In the genomic region with DNA sequence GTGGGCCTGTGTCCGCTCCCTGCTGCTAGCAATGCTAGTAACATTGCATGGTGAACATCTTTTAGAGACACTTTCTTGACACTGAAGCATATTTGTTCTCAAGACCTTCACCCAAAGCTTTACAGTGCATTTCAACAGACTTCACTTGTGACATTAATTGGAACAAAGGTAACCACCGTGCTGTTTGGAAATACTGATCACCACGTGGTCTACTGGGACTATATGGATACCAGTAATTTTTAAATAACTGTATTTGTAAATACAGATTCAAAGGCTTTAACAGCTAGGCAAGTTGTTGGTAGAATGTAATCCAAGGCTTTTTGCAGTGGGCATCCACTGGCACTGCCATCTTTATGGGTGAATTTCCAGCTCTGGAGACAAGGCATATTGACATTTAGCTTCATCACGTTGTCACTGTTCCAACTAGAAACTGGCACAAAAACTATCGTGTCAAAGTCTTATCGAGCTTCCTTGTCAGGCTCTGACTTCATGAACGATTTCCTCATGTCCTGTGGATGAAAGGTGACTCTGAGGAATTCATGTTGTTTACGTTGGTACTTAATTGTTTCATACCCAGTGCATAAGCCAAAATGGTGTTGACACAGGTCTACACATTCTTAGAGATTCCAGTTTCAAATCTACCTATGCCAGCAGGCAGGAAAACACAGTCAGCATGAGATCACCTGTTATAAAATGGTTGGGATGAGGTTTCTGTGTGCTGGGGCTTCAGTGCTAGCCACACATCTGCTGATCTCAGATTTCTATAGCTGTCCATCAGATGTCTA, we compare ENCODE assay signal across 25 mouse cellular contexts. TPM values are rescaled to one million over a fixed set of nuclear protein-coding genes. Genes with fewer than 3 reads are reported as not detected.
DNase-seq lines count a peak whose midpoint lies in the region; ATAC-seq lines count a peak whose summit lies in the region.
"Had no signal": no experiment of that assay in that cellular context is flagged by ENCODE, and none has a peak within 500 bp of the region (broad histone marks: within the 10 kb centered on the region; RNA-seq: fewer than 3 reads in every experiment).

No protein-coding gene starts in this region.

- H3K4me3 ChIP-seq in lung, embryonic 16.5 days (ENCODE audit: low read length): no peak overlapping the region
- H3K4me3 ChIP-seq in brown adipose tissue, adult 24 weeks (ENCODE audit: insufficient read depth, low read depth, low read length): no peak overlapping the region
- H3K4me3 ChIP-seq: embryonic facial prominence, embryonic 12.5 days; embryonic facial prominence, embryonic 15.5 days; heart, embryonic 12.5 days; heart, embryonic 15.5 days had no signal

- H3K36me3 ChIP-seq in lung, embryonic 16.5 days (ENCODE audit: control insufficient read depth, insufficient read depth, low read length): no peaks in the 10 kb centered on the region
- H3K36me3 ChIP-seq: embryonic facial prominence, embryonic 12.5 days; embryonic facial prominence, embryonic 15.5 days; heart, embryonic 12.5 days; heart, embryonic 15.5 days had no signal

- H3K27me3 ChIP-seq in lung, embryonic 16.5 days (ENCODE audit: control insufficient read depth, insufficient read depth, low read depth, low read length): no peaks in the 10 kb centered on the region
- H3K27me3 ChIP-seq: embryonic facial prominence, embryonic 12.5 days; embryonic facial prominence, embryonic 15.5 days; heart, embryonic 12.5 days; heart, embryonic 15.5 days had no signal

- peak; percentile 19 for DNase-seq in adrenal gland, postnatal 14 days
- no peak for DNase-seq in adrenal gland, adult 8-10 months
- DNase-seq in lung, postnatal 4 days: no peak
- DNase-seq in adipocyte (ENCODE audit: low spot score): peak; percentile 89
- DNase-seq in cerebellum, postnatal 25 days: no peak
- DNase-seq: cerebellum, adult 18-20 months; cerebellum, adult 9-10 months; cerebellum, postnatal 14 days; forebrain, postnatal 0 days; gastrocnemius, postnatal 25 days; heart, adult 18-20 months; heart, postnatal 10 days; heart, postnatal 4 days had no signal

- no peak overlapping the region for H3K4me2 ChIP-seq in lung, embryonic 16.5 days (ENCODE audit: low read depth, low read length)
- H3K4me2 ChIP-seq: embryonic facial prominence, embryonic 12.5 days; embryonic facial prominence, embryonic 15.5 days; heart, embryonic 12.5 days; heart, embryonic 15.5 days; hindbrain, embryonic 14.5 days had no signal

- no peak overlapping the region for H3K27ac ChIP-seq in lung, embryonic 16.5 days (ENCODE audit: low read length)
- peak overlapping the region; percentile 80 for H3K27ac ChIP-seq in brown adipose tissue, adult 24 weeks (replicated peaks; ENCODE audit: low read depth, low read length)
- H3K27ac ChIP-seq: embryonic facial prominence, embryonic 12.5 days; embryonic facial prominence, embryonic 15.5 days; heart, embryonic 15.5 days; hindbrain, embryonic 14.5 days; hindbrain, postnatal 0 days had no signal

- H3K9ac ChIP-seq in lung, embryonic 16.5 days (ENCODE audit: low read length): no peak overlapping the region
- H3K9ac ChIP-seq: embryonic facial prominence, embryonic 12.5 days; embryonic facial prominence, embryonic 15.5 days; forebrain, postnatal 0 days; heart, embryonic 12.5 days; heart, embryonic 15.5 days; hindbrain, embryonic 14.5 days had no signal

- H3K4me1 ChIP-seq in lung, embryonic 16.5 days (replicated peaks; ENCODE audit: control insufficient read depth, insufficient read depth, low read length): no peaks in the 10 kb centered on the region
- no peaks in the 10 kb centered on the region for H3K4me1 ChIP-seq in brown adipose tissue, adult 24 weeks (ENCODE audit: control insufficient read depth, insufficient read depth, insufficient read length, low read length)
- H3K4me1 ChIP-seq: embryonic facial prominence, embryonic 12.5 days; embryonic facial prominence, embryonic 15.5 days; heart, embryonic 12.5 days had no signal

- no peaks in the 10 kb centered on the region for H3K9me3 ChIP-seq in lung, embryonic 16.5 days (ENCODE audit: control insufficient read depth, low read length)
- H3K9me3 ChIP-seq: embryonic facial prominence, embryonic 12.5 days; embryonic facial prominence, embryonic 15.5 days; heart, embryonic 12.5 days; heart, embryonic 15.5 days had no signal

- ATAC-seq in lung, embryonic 16.5 days (ENCODE audit: low read depth): 0 out of 2 replicates have a peak, but pooled peaks have one; percentile 12
- ATAC-seq: CD4-positive, CD25-positive, alpha-beta regulatory T cell, adult 4 months; forebrain, embryonic 14.5 days; forebrain, postnatal 0 days; hindbrain, postnatal 0 days; inflammation-experienced regulatory T-cells, adult 6 months; intestine, embryonic 16.5 days had no signal

- 51% methylated on average over 8 of the region's 8 CpGs for WGBS in lung, embryonic 16.5 days

RNA-seq across cellular contexts. Expression of a gene that starts 30.9 kb away (rescaled TPM):
- 91.4 and 116 TPM in 2 replicates for total RNA-seq in adrenal gland, postnatal 14 days (2021)
- 10 to 100 TPM; 53.2 to 91.9 (median 84.1) TPM for total RNA-seq in adrenal gland, adult 8-10 months (2022)
- 105 and 114 TPM in 2 replicates for polyA plus RNA-seq in lung, embryonic 16.5 days (2015; fragmentation: Nextera tagmentation; extraction: Ambion mirVana)
- polyA plus RNA-seq in brown adipose tissue, adult 24 weeks (2012; ENCODE audit: insufficient read depth, insufficient read length, missing spikeins): 39.4 and 73.7 TPM in 2 replicates

Comparison
In these comparisons a context has a peak if more than half of its experiments do, and no peak if none do; other contexts are left out.
1. DNase-seq: peak in adrenal gland, postnatal 14 days (single experiment) and adipocyte (single experiment); none in adrenal gland, adult 8-10 months (single experiment), lung, postnatal 4 days (0 of 2) and cerebellum, postnatal 25 days (0 of 2).